Mouse (Mus musculus) heart, adult 2 months (tissue): ENCODE measurements around the gene Gm17349.

Experiments
- EP300 ChIP-seq: fragments of 200-500 bp; IDR thresholded peaks from 2 replicates; pipeline ENCODE4 v1.6.1; 2011; ENCODE audit warnings: low read depth, low read length, control low read depth; ENCODE audit not compliant: insufficient read depth
- POLR2A ChIP-seq: fragments of 200-500 bp; IDR thresholded peaks from 2 replicates; pipeline ENCODE4 v1.6.1; 2011; ENCODE audit warnings: mild to moderate bottlenecking, low read depth, low read length, control low read depth; ENCODE audit not compliant: insufficient read depth

GRCm38 (mm10) chr15:99718461-99719021 lies 13.3 kb upstream of the Gm17349 start:
- TF ChIP-seq EP300 (0 out of 2 replicates have a peak, but pooled peaks have one; percentile 12), POLR2A (no peak; the same call in 1 of the 2 replicates)
